Comparison of ENCODE assay signal across 9 mouse cellular contexts in genomic region chr17:12195604-12196003, GRCm38 (mm10).
DNase-seq lines count a peak whose midpoint lies in the region; ATAC-seq and TF ChIP-seq lines count a peak whose summit lies in the region.
"Had no signal": no experiment of that assay in that cellular context is flagged by ENCODE, and none has a peak within 500 bp of the region (broad histone marks: within the 10 kb centered on the region; RNA-seq: fewer than 3 reads in every experiment).

No protein-coding gene starts in this region.

- no peaks in the 10 kb centered on the region for H3K9me3 ChIP-seq in neural tube, embryonic 12.5 days
- H3K9me3 ChIP-seq in neural tube, embryonic 15.5 days (replicated peaks): no peaks in the 10 kb centered on the region
- no peaks in the 10 kb centered on the region for H3K9me3 ChIP-seq in limb, embryonic 12.5 days
- H3K9me3 ChIP-seq in stomach, postnatal 0 days (ENCODE audit: control insufficient read depth, low read length): no peaks in the 10 kb centered on the region

- peaks cover 9% of the 10 kb centered on the region for H3K36me3 ChIP-seq in neural tube, embryonic 12.5 days
- 0 out of 2 replicates have a peak, but pooled peaks cover 6% of the 10 kb centered on the region for H3K36me3 ChIP-seq in neural tube, embryonic 15.5 days
- H3K36me3 ChIP-seq in limb, embryonic 12.5 days: peaks cover 27% of the 10 kb centered on the region; the same call in 1 of the 2 replicates
- no peaks in the 10 kb centered on the region for H3K36me3 ChIP-seq in stomach, postnatal 0 days (ENCODE audit: control insufficient read depth, insufficient read depth, low read length)

- H3K4me1 ChIP-seq in neural tube, embryonic 12.5 days: peaks cover 5% of the 10 kb centered on the region; the same call in 1 of the 2 replicates
- H3K4me1 ChIP-seq in neural tube, embryonic 15.5 days: peaks cover 4% of the 10 kb centered on the region; the same call in 1 of the 2 replicates
- H3K4me1 ChIP-seq in limb, embryonic 12.5 days (replicated peaks): peaks cover 18% of the 10 kb centered on the region
- peaks cover 3% of the 10 kb centered on the region; the same call in 1 of the 2 replicates for H3K4me1 ChIP-seq in stomach, postnatal 0 days (replicated peaks; ENCODE audit: control insufficient read depth, insufficient read depth)

- TF ChIP-seq EP300 in stomach, postnatal 0 days (optimal IDR thresholded peaks at IDR 0.05): no peak

- H3K27me3 ChIP-seq in neural tube, embryonic 12.5 days (replicated peaks): no peaks in the 10 kb centered on the region
- no peaks in the 10 kb centered on the region for H3K27me3 ChIP-seq in neural tube, embryonic 15.5 days (replicated peaks)
- no peaks in the 10 kb centered on the region for H3K27me3 ChIP-seq in limb, embryonic 12.5 days
- H3K27me3 ChIP-seq in stomach, postnatal 0 days (ENCODE audit: control insufficient read depth, insufficient read depth, low read length): no peaks in the 10 kb centered on the region

- H3K4me2 ChIP-seq in neural tube, embryonic 12.5 days (replicated peaks): no peak overlapping the region
- H3K4me2 ChIP-seq in neural tube, embryonic 15.5 days: no peak overlapping the region
- peak overlapping the region; percentile 6; the same call in 1 of the 2 replicates for H3K4me2 ChIP-seq in limb, embryonic 12.5 days
- H3K4me2 ChIP-seq in stomach, postnatal 0 days (replicated peaks; ENCODE audit: low read depth): peak overlapping the region; percentile 36; the same call in 1 of the 2 replicates

- intact Hi-C loops in gastrocnemius, adult 2 months (cut with DNase I): no loop called here
- intact Hi-C loops in left cerebral cortex, postnatal 36 days (cut with DNase I): no loop called here

- H3K27ac ChIP-seq in gastrocnemius, adult 2 months: peak overlapping the region; percentile 38; the same call in 1 of the 2 replicates
- no peak overlapping the region for H3K27ac ChIP-seq in neural tube, embryonic 12.5 days
- no peak overlapping the region for H3K27ac ChIP-seq in neural tube, embryonic 15.5 days (replicated peaks)
- peak overlapping the region; percentile 77 for H3K27ac ChIP-seq in limb, embryonic 12.5 days
- H3K27ac ChIP-seq in stomach, postnatal 0 days (replicated peaks): peak overlapping the region; percentile 78

- peak overlapping the region; percentile 33; the same call in 1 of the 2 replicates for H3K9ac ChIP-seq in neural tube, embryonic 12.5 days
- no peak overlapping the region for H3K9ac ChIP-seq in neural tube, embryonic 15.5 days (replicated peaks)
- no peak overlapping the region for H3K9ac ChIP-seq in limb, embryonic 12.5 days (replicated peaks)
- peak overlapping the region; percentile 41; the same call in 1 of the 2 replicates for H3K9ac ChIP-seq in stomach, postnatal 0 days (ENCODE audit: low read length)

- peak; percentile 22 for DNase-seq in gastrocnemius, adult 2 months
- no peak for DNase-seq in gastrocnemius, adult 8-10 months (ENCODE audit: low spot score in 2 of 2)
- DNase-seq in stomach, postnatal 0 days (ENCODE audit: low spot score): peak; percentile 81
- DNase-seq in left cerebral cortex, postnatal 36 days (ENCODE audit: low spot score in 2 of 2): no peak
- DNase-seq in right cerebral cortex, adult 18-20 months: no peak
- DNase-seq: layer of hippocampus, adult 9-11 months had no signal

- no peak for ATAC-seq in neural tube, embryonic 12.5 days (ENCODE audit: low FRiP score, low read depth)
- no peak for ATAC-seq in neural tube, embryonic 15.5 days (ENCODE audit: low FRiP score)
- no peak for ATAC-seq in limb, embryonic 12.5 days (ENCODE audit: insufficient number of reproducible peaks, insufficient read depth, low FRiP score, low TSS enrichment, low read depth)
- peak; percentile 95 for ATAC-seq in stomach, postnatal 0 days (ENCODE audit: low FRiP score, low TSS enrichment)

- H3K4me3 ChIP-seq in gastrocnemius, adult 2 months: no peak overlapping the region
- no peak overlapping the region for H3K4me3 ChIP-seq in neural tube, embryonic 12.5 days
- no peak overlapping the region for H3K4me3 ChIP-seq in neural tube, embryonic 15.5 days (replicated peaks)
- no peak overlapping the region for H3K4me3 ChIP-seq in limb, embryonic 12.5 days (replicated peaks)
- no peak overlapping the region for H3K4me3 ChIP-seq in stomach, postnatal 0 days (ENCODE audit: low read depth, low read length)

- 82% methylated on average over 10 of the region's 10 CpGs for WGBS in neural tube, embryonic 12.5 days
- 87% methylated on average over 10 of the region's 10 CpGs for WGBS in neural tube, embryonic 15.5 days
- WGBS in limb, embryonic 12.5 days: 48% methylated on average over 10 of the region's 10 CpGs
- WGBS in stomach, postnatal 0 days: 26% methylated on average over 10 of the region's 10 CpGs

- TF ChIP-seq CTCF in gastrocnemius, adult 2 months (IDR thresholded peaks at IDR 0.05): no peak
- TF ChIP-seq CTCF in stomach, postnatal 0 days (IDR thresholded peaks at IDR 0.05; ENCODE audit: low read depth): no peak

Comparison
In these comparisons a context has a peak if more than half of its experiments do, and no peak if none do; other contexts are left out.
1. DNase-seq: peak in gastrocnemius, adult 2 months (single experiment) and stomach, postnatal 0 days (single experiment); none in gastrocnemius, adult 8-10 months (0 of 2), left cerebral cortex, postnatal 36 days (0 of 2) and right cerebral cortex, adult 18-20 months (single experiment).
2. H3K9ac ChIP-seq: peak in neural tube, embryonic 12.5 days (single experiment) and stomach, postnatal 0 days (single experiment); none in neural tube, embryonic 15.5 days (single experiment) and limb, embryonic 12.5 days (single experiment).
3. H3K27ac ChIP-seq: peak in gastrocnemius, adult 2 months (single experiment), limb, embryonic 12.5 days (single experiment) and stomach, postnatal 0 days (single experiment); none in neural tube, embryonic 12.5 days (single experiment) and neural tube, embryonic 15.5 days (single experiment).
4. H3K4me2 ChIP-seq: peak in limb, embryonic 12.5 days (single experiment) and stomach, postnatal 0 days (single experiment); none in neural tube, embryonic 12.5 days (single experiment) and neural tube, embryonic 15.5 days (single experiment).